Mouse (Mus musculus): ENCODE data around the gene Kif23. TPM values are rescaled to one million over a fixed set of nuclear protein-coding genes. Genes with fewer than 3 reads are reported as not detected.

The Kif23 gene
- polyA plus RNA-seq, 1 experiment from 2014 or later: 100 TPM

GRCm38 (mm10) chr9:61925086-61925660 lies 21.4 kb downstream of the Kif23 start:
- Histone ChIP-seq H3K27ac (ENCODE audit: low read depth, low read length) (no peak overlapping the region), H3K9me3 (ENCODE audit: control insufficient read depth, low read length) (no peaks in the 10 kb centered on the region), H3K36me3 (ENCODE audit: control insufficient read depth, insufficient read depth, low read length) (peaks cover 9% of the 10 kb centered on the region; the same call in 1 of the 2 replicates), H3K4me1 (replicated peaks; ENCODE audit: control insufficient read depth, insufficient read depth, low read length) (no peaks in the 10 kb centered on the region), H3K4me2 (replicated peaks; ENCODE audit: low read depth, low read length) (no peak overlapping the region), H3K4me3 (ENCODE audit: low read depth, low read length) (no peak overlapping the region), H3K9ac (ENCODE audit: low read depth, low read length) (no peak overlapping the region), H3K27me3 (ENCODE audit: control insufficient read depth, insufficient read depth, low read length) (no peaks in the 10 kb centered on the region)
- no peak for DNase-seq (ENCODE audit: low spot score)
- 96% methylated on average over 10 of the region's 10 CpGs for WGBS
- no peak for ATAC-seq (ENCODE audit: low FRiP score)

GRCm38 (mm10) chr9:61920331-61920730 lies 26.2 kb downstream of the Kif23 start:
- Histone ChIP-seq H3K9ac (ENCODE audit: low read depth, low read length) (no peak overlapping the region), H3K4me3 (ENCODE audit: low read depth, low read length) (no peak overlapping the region), H3K4me2 (replicated peaks; ENCODE audit: low read depth, low read length) (no peak overlapping the region), H3K9me3 (ENCODE audit: control insufficient read depth, low read length) (no peaks in the 10 kb centered on the region), H3K27ac (ENCODE audit: low read depth, low read length) (no peak overlapping the region), H3K27me3 (ENCODE audit: control insufficient read depth, insufficient read depth, low read length) (no peaks in the 10 kb centered on the region), H3K4me1 (replicated peaks; ENCODE audit: control insufficient read depth, insufficient read depth, low read length) (no peaks in the 10 kb centered on the region), H3K36me3 (ENCODE audit: control insufficient read depth, insufficient read depth, low read length) (peaks cover 2% of the 10 kb centered on the region; the same call in 1 of the 2 replicates)
- DNase-seq (ENCODE audit: low spot score) (no peak), ATAC-seq (ENCODE audit: low FRiP score) (no peak)
- WGBS: 88% methylated on average over 6 of the region's 6 CpGs

GRCm38 (mm10) chr9:61919464-61919863 lies 27.1 kb downstream of the Kif23 start:
- WGBS: 94% methylated on average over 5 of the region's 5 CpGs
- Histone ChIP-seq H3K27ac (ENCODE audit: low read depth, low read length) (no peak overlapping the region), H3K4me1 (replicated peaks; ENCODE audit: control insufficient read depth, insufficient read depth, low read length) (no peaks in the 10 kb centered on the region), H3K9ac (ENCODE audit: low read depth, low read length) (no peak overlapping the region), H3K9me3 (ENCODE audit: control insufficient read depth, low read length) (no peaks in the 10 kb centered on the region), H3K36me3 (ENCODE audit: control insufficient read depth, insufficient read depth, low read length) (peaks cover 2% of the 10 kb centered on the region; the same call in 1 of the 2 replicates), H3K4me2 (replicated peaks; ENCODE audit: low read depth, low read length) (no peak overlapping the region), H3K27me3 (ENCODE audit: control insufficient read depth, insufficient read depth, low read length) (no peaks in the 10 kb centered on the region), H3K4me3 (ENCODE audit: low read depth, low read length) (no peak overlapping the region)
- DNase-seq (ENCODE audit: low spot score) (no peak), ATAC-seq (ENCODE audit: low FRiP score) (no peak)

GRCm38 (mm10) chr9:61917436-61917835 lies 29.1 kb downstream of the Kif23 start:
- Histone ChIP-seq H3K27me3 (ENCODE audit: control insufficient read depth, insufficient read depth, low read length) (no peaks in the 10 kb centered on the region), H3K27ac (ENCODE audit: low read depth, low read length) (no peak overlapping the region), H3K4me3 (ENCODE audit: low read depth, low read length) (no peak overlapping the region), H3K4me2 (replicated peaks; ENCODE audit: low read depth, low read length) (no peak overlapping the region), H3K9me3 (ENCODE audit: control insufficient read depth, low read length) (no peaks in the 10 kb centered on the region), H3K4me1 (replicated peaks; ENCODE audit: control insufficient read depth, insufficient read depth, low read length) (0 out of 2 replicates have a peak, but pooled peaks cover 2% of the 10 kb centered on the region), H3K36me3 (ENCODE audit: control insufficient read depth, insufficient read depth, low read length) (peaks cover 6% of the 10 kb centered on the region), H3K9ac (ENCODE audit: low read depth, low read length) (no peak overlapping the region)
- WGBS: 93% methylated on average over 6 of the region's 6 CpGs
- ATAC-seq (ENCODE audit: low FRiP score) (no peak), DNase-seq (ENCODE audit: low spot score) (no peak)

DNA sequence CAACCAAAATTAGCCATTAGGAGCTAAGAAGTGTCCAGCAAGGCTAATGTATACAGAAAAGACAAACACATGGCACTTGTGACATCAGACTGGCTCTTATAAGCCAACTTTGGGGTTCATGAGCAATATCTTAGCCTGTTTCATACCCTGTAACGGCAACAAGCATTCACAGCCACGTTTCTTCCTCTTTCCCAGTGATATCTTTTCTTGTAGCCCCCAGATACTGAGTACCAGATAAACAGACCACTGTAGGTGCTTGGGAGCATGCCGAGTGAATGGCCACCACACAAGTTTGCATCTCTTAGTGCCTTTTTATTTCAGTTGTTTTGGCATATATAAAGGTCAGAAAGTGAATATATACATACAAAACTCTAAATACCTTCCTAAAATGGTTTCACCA lies 29.6 kb downstream of the Kif23 start:
- ATAC-seq (ENCODE audit: low FRiP score) (no peak), DNase-seq (ENCODE audit: low spot score) (no peak)
- WGBS: 92% methylated on average over 3 of the region's 3 CpGs
- Histone ChIP-seq H3K4me2 (replicated peaks; ENCODE audit: low read depth, low read length) (no peak overlapping the region), H3K4me1 (replicated peaks; ENCODE audit: control insufficient read depth, insufficient read depth, low read length) (0 out of 2 replicates have a peak, but pooled peaks cover 2% of the 10 kb centered on the region), H3K27me3 (ENCODE audit: control insufficient read depth, insufficient read depth, low read length) (no peaks in the 10 kb centered on the region), H3K36me3 (ENCODE audit: control insufficient read depth, insufficient read depth, low read length) (peaks cover 6% of the 10 kb centered on the region), H3K27ac (ENCODE audit: low read depth, low read length) (no peak overlapping the region), H3K9ac (ENCODE audit: low read depth, low read length) (no peak overlapping the region), H3K9me3 (ENCODE audit: control insufficient read depth, low read length) (no peaks in the 10 kb centered on the region), H3K4me3 (ENCODE audit: low read depth, low read length) (no peak overlapping the region)

DNA sequence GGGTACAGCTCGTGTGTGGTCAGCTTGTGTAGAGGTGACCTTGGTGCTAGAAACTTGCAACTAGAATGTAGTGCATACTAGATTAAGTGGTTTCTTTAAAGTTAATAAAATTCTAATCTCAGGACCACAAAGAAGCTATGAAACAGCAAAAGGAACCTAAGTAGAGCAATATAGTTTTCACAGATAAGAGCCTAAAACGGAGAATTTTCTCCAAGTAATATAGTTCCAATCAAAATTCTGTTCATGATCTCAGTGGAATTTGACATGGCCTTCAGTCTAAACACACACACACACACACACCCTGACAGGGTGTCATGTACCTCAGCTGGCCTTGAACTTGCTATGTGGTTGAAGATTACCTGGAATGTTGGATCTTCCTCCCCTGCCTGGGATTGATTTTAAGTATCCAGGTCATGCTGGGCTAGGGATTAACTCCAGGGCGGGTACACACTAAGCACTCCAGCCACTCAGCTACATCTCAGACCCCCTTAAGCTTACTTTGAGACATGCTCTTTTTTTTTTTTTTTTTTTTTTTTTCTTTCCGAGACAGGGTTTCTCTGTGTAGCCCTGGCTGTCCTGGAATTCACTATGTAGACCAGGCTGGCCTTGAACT lies 31.1 kb downstream of the Kif23 start:
- no peak for ATAC-seq (ENCODE audit: low FRiP score)
- peaks cover 6% of the 10 kb centered on the region; the same call in 1 of the 2 replicates for H3K36me3 ChIP-seq (ENCODE audit: control insufficient read depth, insufficient read depth, low read length)
- H3K4me1 ChIP-seq (replicated peaks; ENCODE audit: control insufficient read depth, insufficient read depth, low read length): 0 out of 2 replicates have a peak, but pooled peaks cover 2% of the 10 kb centered on the region
- peak overlapping the region; percentile 90 for H3K27ac ChIP-seq (ENCODE audit: low read depth, low read length)
- DNase-seq (ENCODE audit: low spot score): no peak
- H3K4me2 ChIP-seq (replicated peaks; ENCODE audit: low read depth, low read length): peak overlapping the region; percentile 59
- H3K4me3 ChIP-seq (ENCODE audit: low read depth, low read length): peak overlapping the region; percentile 89
- no peaks in the 10 kb centered on the region for H3K27me3 ChIP-seq (ENCODE audit: control insufficient read depth, insufficient read depth, low read length)
- no peaks in the 10 kb centered on the region for H3K9me3 ChIP-seq (ENCODE audit: control insufficient read depth, low read length)
- WGBS: 42% methylated on average over 4 of the region's 4 CpGs
- H3K9ac ChIP-seq (ENCODE audit: low read depth, low read length): peak overlapping the region; percentile 63; the same call in 1 of the 2 replicates

DNA sequence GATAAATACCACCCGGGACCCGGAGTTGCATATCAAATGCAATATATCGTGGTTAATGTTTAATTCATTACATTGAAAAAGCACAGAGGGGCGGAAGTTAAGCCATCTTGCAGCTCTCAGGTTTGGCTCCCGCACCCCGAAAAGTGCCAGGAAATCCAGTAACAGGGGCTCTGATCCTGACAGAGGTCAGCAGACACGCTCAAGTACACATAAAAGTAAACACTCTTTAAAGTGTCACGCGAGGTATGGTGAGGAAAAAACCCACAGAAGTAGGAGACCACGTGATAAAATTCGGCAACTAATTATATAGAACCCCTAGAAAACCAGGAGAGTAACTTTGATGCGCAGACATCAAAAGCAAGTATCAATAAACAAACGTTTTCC lies 31.7 kb downstream of the Kif23 start:
- Histone ChIP-seq H3K4me2 (replicated peaks; ENCODE audit: low read depth, low read length) (peak overlapping the region; percentile 59), H3K9ac (ENCODE audit: low read depth, low read length) (peak overlapping the region; percentile 63), H3K27me3 (ENCODE audit: control insufficient read depth, insufficient read depth, low read length) (no peaks in the 10 kb centered on the region), H3K4me1 (replicated peaks; ENCODE audit: control insufficient read depth, insufficient read depth, low read length) (0 out of 2 replicates have a peak, but pooled peaks cover 2% of the 10 kb centered on the region), H3K36me3 (ENCODE audit: control insufficient read depth, insufficient read depth, low read length) (peaks cover 6% of the 10 kb centered on the region; the same call in 1 of the 2 replicates), H3K4me3 (ENCODE audit: low read depth, low read length) (peak overlapping the region; percentile 89), H3K27ac (ENCODE audit: low read depth, low read length) (peak overlapping the region; percentile 90), H3K9me3 (ENCODE audit: control insufficient read depth, low read length) (no peaks in the 10 kb centered on the region)
- ATAC-seq (ENCODE audit: low FRiP score) (peak; percentile 28; the same call in 1 of the 2 replicates), DNase-seq (ENCODE audit: low spot score) (no peak)
- 4% methylated on average over 13 of the region's 13 CpGs for WGBS

GRCm38 (mm10) chr9:61914203-61914916 lies 32.2 kb downstream of the Kif23 start, which contains the start of gene Rplp1:
Gene Rplp1 (minus strand): TSS chr9:61914542.
- Histone ChIP-seq H3K27ac (ENCODE audit: low read depth, low read length) (peak within 1 kb of the TSS; percentile 90), H3K4me3 (ENCODE audit: low read depth, low read length) (peak within 1 kb of the TSS; percentile 89), H3K36me3 (ENCODE audit: control insufficient read depth, insufficient read depth, low read length) (peaks cover 4% of the 10 kb centered on the region; the same call in 1 of the 2 replicates), H3K9me3 (ENCODE audit: control insufficient read depth, low read length) (no peaks in the 10 kb centered on the region), H3K9ac (ENCODE audit: low read depth, low read length) (peak within 1 kb of the TSS; percentile 85), H3K4me1 (replicated peaks; ENCODE audit: control insufficient read depth, insufficient read depth, low read length) (0 out of 2 replicates have a peak, but pooled peaks cover 2% of the 10 kb centered on the region), H3K27me3 (ENCODE audit: control insufficient read depth, insufficient read depth, low read length) (no peaks in the 10 kb centered on the region), H3K4me2 (replicated peaks; ENCODE audit: low read depth, low read length) (peak within 1 kb of the TSS; percentile 84)
- under 1% methylated on average over 65 of the region's 70 CpGs for WGBS
- ATAC-seq (ENCODE audit: low FRiP score) (peak; percentile 96), DNase-seq (ENCODE audit: low spot score) (peak; percentile 96)
